Mouse (Mus musculus) lung, embryonic 15.5 days (tissue): ENCODE results near the gene Igdcc4. TPM values are rescaled to one million over a fixed set of nuclear protein-coding genes. Genes with fewer than 3 reads are reported as not detected.

Experiments
- ATAC-seq: fragments of 200-750 bp; cut with Nextera tagmentation; 2 replicates; pipeline ENCODE4 v1.8.0; 2017; ENCODE audit warnings: moderate number of reproducible peaks, borderline replicate concordance; ENCODE audit not compliant: low FRiP score, low TSS enrichment; ENCODE audit errors: extremely low read depth
- H3K27ac ChIP-seq: fragments of 300-500 bp; sonication (generic); 2 replicates; pipeline ENCODE4 v1.5.1; 2015; ENCODE audit warnings: moderate library complexity, mild to moderate bottlenecking, inconsistent platforms
- H3K27me3 ChIP-seq: fragments of 300-500 bp; sonication (generic); 2 replicates; pipeline ENCODE4 v1.6.1; 2015; ENCODE audit warnings: inconsistent platforms
- H3K36me3 ChIP-seq: fragments of 300-500 bp; sonication (generic); 2 replicates; pipeline ENCODE4 v1.6.1; 2015; ENCODE audit warnings: inconsistent platforms
- H3K4me1 ChIP-seq: fragments of 300-500 bp; sonication (generic); 2 replicates; pipeline ENCODE4 v1.6.1; 2015; ENCODE audit warnings: inconsistent platforms
- H3K4me2 ChIP-seq: fragments of 300-500 bp; sonication (generic); 2 replicates; pipeline ENCODE4 v1.6.1; 2015; ENCODE audit warnings: inconsistent platforms, mild to moderate bottlenecking, moderate library complexity
- H3K4me3 ChIP-seq: fragments of 300-500 bp; sonication (generic); 2 replicates; pipeline ENCODE4 v1.5.1; 2015; ENCODE audit warnings: mild to moderate bottlenecking, inconsistent platforms
- H3K9ac ChIP-seq: fragments of 300-500 bp; sonication (generic); 2 replicates; pipeline ENCODE4 v1.6.1; 2015; ENCODE audit warnings: inconsistent platforms
- H3K9me3 ChIP-seq: fragments of 300-500 bp; sonication (generic); 2 replicates; pipeline ENCODE4 v1.6.1; 2016; ENCODE audit warnings: inconsistent platforms
- WGBS: fragments of 180-500 bp; shearing (Covaris S2); methylation state at CpG from one replicate; pipeline ENCODE4 v1.1.7; 2015; 5-methylcytosine and 5-hydroxymethylcytosine counted together
- polyA plus RNA-seq: library from polyadenylated mRNA; unstranded; fragments of >200 nt; fragmentation: Nextera tagmentation; extraction: Ambion mirVana; gene quantifications from 2 replicates; pipeline ENCODE4 v1.2.1, GENCODE M21; 2015

The Igdcc4 gene
- polyA plus RNA-seq, 1 experiment from 2014 or later: 14.6 TPM

GRCm38 (mm10) chr9:65117516-65117915, 16.2 kb downstream of the Igdcc4 start:
- no peak for ATAC-seq
- WGBS: 63% methylated on average over 2 of the region's 2 CpGs
- Histone ChIP-seq H3K4me1 (no peaks in the 10 kb centered on the region), H3K9me3 (no peaks in the 10 kb centered on the region), H3K4me3 (no peak overlapping the region), H3K4me2 (no peak overlapping the region), H3K27ac (no peak overlapping the region), H3K36me3 (no peaks in the 10 kb centered on the region), H3K27me3 (peaks cover 9% of the 10 kb centered on the region), H3K9ac (no peak overlapping the region)

- 10% methylated on average over 3 of the region's 3 CpGs for WGBS
- no peak for ATAC-seq
- no peak overlapping the region for H3K4me3 ChIP-seq
- no peak overlapping the region for H3K4me2 ChIP-seq
- no peaks in the 10 kb centered on the region for H3K9me3 ChIP-seq
- H3K36me3 ChIP-seq: no peaks in the 10 kb centered on the region
- H3K27me3 ChIP-seq: peaks cover 28% of the 10 kb centered on the region
- no peak overlapping the region for H3K27ac ChIP-seq
- H3K9ac ChIP-seq: no peak overlapping the region
- H3K4me1 ChIP-seq: peaks cover 6% of the 10 kb centered on the region; the same call in 1 of the 2 replicates
Measured at GRCm38 (mm10) chr9:65120935-65121334, 19.6 kb downstream of the Igdcc4 start.

DNA sequence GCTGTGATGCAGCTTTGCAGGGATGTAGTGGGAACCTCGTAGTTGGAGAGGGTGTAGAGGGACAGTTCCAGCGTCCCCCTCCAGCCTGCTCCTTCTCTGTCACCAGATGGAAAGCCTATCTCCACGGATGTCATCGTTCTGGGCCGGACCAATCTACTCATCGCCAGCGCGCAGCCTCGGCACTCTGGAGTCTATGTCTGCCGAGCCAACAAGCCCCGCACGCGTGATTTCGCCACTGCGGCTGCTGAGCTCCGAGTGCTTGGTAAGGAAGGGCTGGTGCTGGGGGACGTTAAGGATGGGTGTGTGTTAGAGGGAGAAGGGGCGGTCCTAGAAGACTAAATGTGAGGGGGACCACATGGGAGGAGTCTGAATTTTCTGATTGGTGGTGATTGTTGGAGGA, 21.3 kb downstream of the Igdcc4 start:
- no peaks in the 10 kb centered on the region for H3K9me3 ChIP-seq
- H3K4me1 ChIP-seq: peaks cover 6% of the 10 kb centered on the region; the same call in 1 of the 2 replicates
- no peak overlapping the region for H3K27ac ChIP-seq
- H3K27me3 ChIP-seq: peaks cover 28% of the 10 kb centered on the region
- H3K4me2 ChIP-seq: 0 out of 2 replicates have a peak overlapping the region, but pooled peaks have one; percentile 25
- 0 out of 2 replicates have a peak, but pooled peaks cover 3% of the 10 kb centered on the region for H3K36me3 ChIP-seq
- 14% methylated on average over 18 of the region's 18 CpGs for WGBS
- H3K4me3 ChIP-seq: peak overlapping the region; percentile 4; the same call in 1 of the 2 replicates
- ATAC-seq: no peak; the same call in 1 of the 2 replicates
- H3K9ac ChIP-seq: no peak overlapping the region

- ATAC-seq: peak; percentile 58
- Histone ChIP-seq H3K4me3 (peak overlapping the region; percentile 44), H3K36me3 (0 out of 2 replicates have a peak, but pooled peaks cover 3% of the 10 kb centered on the region), H3K4me1 (peaks cover 6% of the 10 kb centered on the region; the same call in 1 of the 2 replicates), H3K9ac (peak overlapping the region; percentile 52), H3K27me3 (peaks cover 28% of the 10 kb centered on the region), H3K9me3 (no peaks in the 10 kb centered on the region), H3K4me2 (peak overlapping the region; percentile 94), H3K27ac (no peak overlapping the region)
- 4% methylated on average over 48 of the region's 48 CpGs for WGBS
Measured at GRCm38 (mm10) chr9:65123552-65124168, 22.4 kb downstream of the Igdcc4 start.

DNA sequence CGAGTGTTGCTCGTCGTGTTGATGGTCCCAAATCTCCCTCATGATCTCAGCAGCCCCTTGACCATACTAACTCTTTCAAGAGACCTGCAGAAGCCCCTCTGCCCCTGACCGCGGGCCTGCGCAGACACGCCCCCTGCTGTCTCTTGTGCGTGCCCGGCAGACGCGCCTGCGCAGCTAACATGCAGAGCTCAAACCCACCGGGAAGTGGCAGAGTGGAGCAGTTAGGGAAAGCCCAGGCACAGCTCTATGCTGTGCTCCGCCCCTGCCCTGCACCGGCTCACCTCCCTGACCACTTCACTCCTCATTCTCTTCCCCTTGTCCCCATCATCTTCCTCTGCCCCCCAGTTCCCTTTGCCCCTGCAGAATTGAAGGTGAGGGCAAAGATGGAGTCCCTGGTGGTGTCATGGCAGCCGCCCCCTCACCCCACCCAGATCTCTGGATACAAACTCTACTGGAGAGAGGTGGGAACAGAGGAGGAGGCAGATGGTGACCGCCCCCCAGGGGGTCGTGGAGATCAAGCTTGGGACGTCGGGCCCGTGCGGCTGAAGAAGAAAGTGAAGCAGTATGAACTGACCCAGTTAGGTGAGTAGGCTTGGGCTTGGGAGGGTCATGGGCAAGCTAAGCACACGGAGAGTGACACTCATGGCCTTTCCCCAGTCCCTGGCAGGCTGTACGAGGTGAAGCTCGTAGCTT, 27.0 kb downstream of the Igdcc4 start:
- WGBS: 18% methylated on average over 25 of the region's 25 CpGs
- ATAC-seq: no peak
- Histone ChIP-seq H3K36me3 (0 out of 2 replicates have a peak, but pooled peaks cover 3% of the 10 kb centered on the region), H3K4me1 (peaks cover 5% of the 10 kb centered on the region; the same call in 1 of the 2 replicates), H3K27me3 (peaks cover 14% of the 10 kb centered on the region; the same call in 1 of the 2 replicates), H3K4me2 (peak overlapping the region; percentile 50), H3K4me3 (peak overlapping the region; percentile 12), H3K9me3 (no peaks in the 10 kb centered on the region), H3K9ac (no peak overlapping the region), H3K27ac (no peak overlapping the region)

DNA sequence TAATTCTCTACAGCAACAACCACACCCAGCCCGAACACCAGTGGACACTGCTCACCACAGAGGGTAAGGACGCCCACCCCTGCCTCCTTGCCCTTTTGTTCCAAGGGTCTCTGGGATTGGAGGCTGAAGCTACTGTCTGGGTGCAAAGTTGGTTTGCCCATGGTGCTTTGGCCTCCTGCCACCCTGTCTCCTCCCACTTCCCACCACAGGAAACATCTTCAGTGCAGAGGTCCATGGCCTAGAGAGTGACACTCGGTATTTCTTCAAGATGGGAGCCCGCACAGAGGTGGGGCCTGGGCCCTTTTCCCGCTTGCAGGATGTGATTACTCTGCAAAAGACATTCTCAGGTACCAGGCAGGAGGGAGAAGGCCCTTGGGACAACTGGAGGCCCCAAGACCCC, 30.4 kb downstream of the Igdcc4 start:
- Histone ChIP-seq H3K27me3 (no peaks in the 10 kb centered on the region), H3K36me3 (peaks cover 10% of the 10 kb centered on the region; the same call in 1 of the 2 replicates), H3K4me1 (no peaks in the 10 kb centered on the region; the same call in 1 of the 2 replicates), H3K9me3 (no peaks in the 10 kb centered on the region), H3K4me2 (no peak overlapping the region), H3K4me3 (no peak overlapping the region), H3K27ac (no peak overlapping the region), H3K9ac (no peak overlapping the region)
- no peak for ATAC-seq
- 64% methylated on average over 5 of the region's 5 CpGs for WGBS

- ATAC-seq: peak; percentile 23; the same call in 1 of the 2 replicates
- H3K9me3 ChIP-seq: no peaks in the 10 kb centered on the region
- WGBS: under 1% methylated on average over 10 of the region's 10 CpGs
- no peaks in the 10 kb centered on the region; the same call in 1 of the 2 replicates for H3K27me3 ChIP-seq
- peaks cover 6% of the 10 kb centered on the region; the same call in 1 of the 2 replicates for H3K36me3 ChIP-seq
- no peaks in the 10 kb centered on the region; the same call in 1 of the 2 replicates for H3K4me1 ChIP-seq
- H3K4me3 ChIP-seq: no peak overlapping the region
- no peak overlapping the region for H3K9ac ChIP-seq
- no peak overlapping the region for H3K4me2 ChIP-seq
- H3K27ac ChIP-seq: no peak overlapping the region
Measured at GRCm38 (mm10) chr9:65133739-65134138, 32.5 kb downstream of the Igdcc4 start.

DNA sequence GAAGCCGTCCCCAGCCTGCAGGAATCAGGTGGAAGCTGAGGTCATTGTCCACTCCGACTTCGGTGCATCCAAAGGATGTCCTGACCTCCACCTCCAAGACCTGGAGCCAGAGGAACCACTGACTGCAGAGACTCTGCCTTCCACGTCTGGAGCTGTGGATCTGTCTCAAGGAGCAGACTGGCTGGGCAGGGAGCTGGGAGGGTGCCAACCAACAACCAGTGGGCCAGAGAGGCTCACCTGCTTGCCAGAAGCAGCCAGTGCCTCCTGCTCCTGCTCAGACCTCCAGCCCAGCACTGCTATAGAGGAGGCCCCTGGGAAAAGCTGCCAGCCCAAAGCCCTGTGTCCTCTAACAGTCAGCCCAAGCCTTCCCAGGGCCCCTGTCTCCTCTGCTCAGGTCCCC, 33.8 kb downstream of the Igdcc4 start:
- Histone ChIP-seq H3K4me3 (no peak overlapping the region), H3K4me2 (no peak overlapping the region), H3K27ac (no peak overlapping the region), H3K27me3 (peaks cover 6% of the 10 kb centered on the region; the same call in 1 of the 2 replicates), H3K9ac (no peak overlapping the region), H3K4me1 (peaks cover under 1% of the 10 kb centered on the region; the same call in 1 of the 2 replicates), H3K36me3 (peaks cover 6% of the 10 kb centered on the region; the same call in 1 of the 2 replicates), H3K9me3 (no peaks in the 10 kb centered on the region)
- no peak for ATAC-seq
- 73% methylated on average over 4 of the region's 4 CpGs for WGBS

- Histone ChIP-seq H3K9me3 (no peaks in the 10 kb centered on the region), H3K27ac (no peak overlapping the region), H3K4me2 (peak overlapping the region; percentile 96), H3K27me3 (peaks cover 22% of the 10 kb centered on the region; the same call in 1 of the 2 replicates), H3K4me3 (peak overlapping the region; percentile 73), H3K36me3 (no peaks in the 10 kb centered on the region), H3K9ac (peak overlapping the region; percentile 65), H3K4me1 (peaks cover 12% of the 10 kb centered on the region)
- WGBS: 3% methylated on average over 8 of the region's 8 CpGs
- ATAC-seq: no peak
Measured at GRCm38 (mm10) chr9:65140491-65140890, 39.2 kb downstream of the Igdcc4 start.

DNA sequence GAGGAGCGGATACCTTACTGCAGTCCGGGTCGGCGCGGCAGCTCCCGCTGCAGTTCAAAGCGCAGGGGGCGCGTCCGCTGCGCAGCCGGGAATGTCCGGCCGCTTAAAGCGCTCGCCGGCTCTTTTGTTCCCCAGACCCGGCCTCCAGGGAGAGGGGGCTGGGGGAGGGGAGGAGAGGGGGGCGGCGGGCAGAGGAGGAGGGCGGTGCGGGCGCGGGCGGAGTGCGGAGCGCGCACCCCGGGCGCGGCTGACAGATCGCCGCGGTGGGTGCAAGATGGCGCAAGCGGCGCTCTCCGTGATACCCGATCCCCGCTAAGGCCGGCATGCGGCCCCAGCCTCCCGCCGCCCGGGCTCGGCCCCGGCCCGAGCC, 39.6 kb downstream of the Igdcc4 start, which contains the start of gene Igdcc3:
Gene Igdcc3 (plus strand): TSS at position 254 of the 370 bp plus-strand sequence.
- H3K27ac ChIP-seq: peak within 1 kb of the TSS; percentile 82
- H3K4me3 ChIP-seq: peak within 1 kb of the TSS; percentile 73
- ATAC-seq: peak; percentile 78
- peaks cover 22% of the 10 kb centered on the region; the same call in 1 of the 2 replicates for H3K27me3 ChIP-seq
- H3K36me3 ChIP-seq: no peaks in the 10 kb centered on the region
- H3K9ac ChIP-seq: peak within 1 kb of the TSS; percentile 65
- peaks cover 12% of the 10 kb centered on the region for H3K4me1 ChIP-seq
- no peaks in the 10 kb centered on the region for H3K9me3 ChIP-seq
- under 1% methylated on average over 46 of the region's 48 CpGs for WGBS
- peak within 1 kb of the TSS; percentile 96 for H3K4me2 ChIP-seq

DNA sequence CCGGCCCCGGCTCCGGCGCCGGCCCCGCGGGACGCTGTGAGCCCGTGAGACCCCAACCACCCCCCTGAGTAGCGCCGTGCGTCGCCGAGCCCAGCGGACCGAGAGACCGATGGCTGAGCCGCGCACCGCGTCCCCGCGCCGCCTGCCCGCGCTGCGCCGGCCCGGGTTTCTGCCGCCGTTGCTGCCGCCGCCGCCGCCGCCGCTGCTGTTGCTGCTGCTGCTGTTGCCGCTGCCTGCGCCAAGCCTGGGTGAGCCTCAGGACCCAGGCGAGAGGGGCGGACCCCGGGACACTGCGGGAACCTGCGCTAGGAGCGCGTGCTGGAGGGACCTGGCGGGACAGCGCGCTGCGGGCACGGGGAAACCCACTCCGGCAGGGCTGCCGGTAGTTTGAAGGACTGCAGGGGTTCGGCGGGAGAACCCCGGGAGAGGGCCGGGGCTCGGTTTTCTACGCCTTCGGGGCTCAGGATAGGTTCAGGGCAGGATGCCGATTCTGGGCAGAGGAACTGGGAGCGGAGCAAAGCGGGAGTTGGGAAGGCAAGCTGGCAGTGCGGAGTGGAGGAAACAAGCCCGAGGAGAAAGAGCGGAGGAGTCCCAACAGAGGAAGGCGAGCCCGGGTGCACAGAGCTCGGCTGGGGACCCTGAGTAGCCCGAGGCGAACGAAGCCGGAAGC, 40.2 kb downstream of the Igdcc4 start:
- H3K4me1 ChIP-seq: peaks cover 12% of the 10 kb centered on the region
- ATAC-seq: peak; percentile 64

More for the DNA sequence above, 40.2 kb downstream of the Igdcc4 start:
- H3K9ac ChIP-seq: peak overlapping the region; percentile 65
- peak overlapping the region; percentile 96 for H3K4me2 ChIP-seq
- H3K36me3 ChIP-seq: no peaks in the 10 kb centered on the region
- H3K27me3 ChIP-seq: peaks cover 22% of the 10 kb centered on the region; the same call in 1 of the 2 replicates
- under 1% methylated on average over 73 of the region's 73 CpGs for WGBS
- peak overlapping the region; percentile 82 for H3K27ac ChIP-seq
- H3K9me3 ChIP-seq: no peaks in the 10 kb centered on the region
- H3K4me3 ChIP-seq: peak overlapping the region; percentile 73
